Mouse (Mus musculus) T-cell, adult 2 months (primary cell): Measurements from ENCODE around the gene Dnajc5g.

Source experiments
- DNase-seq: peaks from one replicate; pipeline ENCODE4 v3.0.0; 2022; ENCODE audit warnings: low spot score

The Dnajc5g gene

GRCm38 (mm10) chr5:31105814-31106335, at the start of gene Dnajc5g:
TSS of gene Dnajc5g (plus strand) at chr5:31106285.
- DNase-seq = no peak

DNA sequence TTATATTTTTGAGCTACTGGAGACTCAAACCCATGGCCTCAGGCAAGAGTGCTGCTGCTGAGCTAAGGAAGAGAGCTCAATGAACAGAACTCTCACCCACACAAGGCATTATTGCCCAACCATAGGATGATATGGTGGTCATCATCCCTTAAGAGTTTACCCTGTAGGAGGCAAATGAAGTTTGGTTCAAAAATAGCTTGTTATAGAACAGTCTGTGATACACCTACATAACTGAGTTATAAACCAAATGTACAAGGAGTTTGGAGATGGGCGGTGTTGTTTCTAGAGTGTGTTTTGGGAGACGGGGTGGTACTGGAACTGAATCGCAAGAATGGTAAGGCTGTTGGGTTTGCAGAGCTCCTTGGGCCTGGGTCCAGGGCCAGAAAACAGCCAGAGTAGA, 36.3 kb upstream of the Dnajc5g start:
- no peak for DNase-seq

DNA sequence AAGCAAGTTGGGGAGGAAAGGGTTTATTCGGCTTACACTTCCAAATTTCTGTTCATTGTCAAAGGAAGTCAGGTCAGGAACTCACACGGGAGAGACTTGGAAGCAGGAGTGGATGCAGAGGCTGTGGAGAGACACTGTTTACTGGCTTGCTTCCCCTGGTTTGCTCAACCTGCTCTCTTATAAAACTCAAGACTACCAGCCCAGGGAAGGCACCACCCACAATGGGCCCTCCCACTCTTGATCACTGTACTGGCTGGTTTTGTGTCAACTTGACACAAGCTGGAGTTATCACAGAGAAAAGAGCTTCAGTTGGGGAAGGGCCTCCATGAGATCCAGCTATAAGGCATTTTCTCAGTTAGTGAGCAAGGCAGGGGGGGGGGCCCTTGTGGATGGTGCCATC, 35.0 kb upstream of the Dnajc5g start:
- no peak for DNase-seq

GRCm38 (mm10) chr5:31071821-31072220, 34.3 kb upstream of the Dnajc5g start:
- DNase-seq = no peak

DNA sequence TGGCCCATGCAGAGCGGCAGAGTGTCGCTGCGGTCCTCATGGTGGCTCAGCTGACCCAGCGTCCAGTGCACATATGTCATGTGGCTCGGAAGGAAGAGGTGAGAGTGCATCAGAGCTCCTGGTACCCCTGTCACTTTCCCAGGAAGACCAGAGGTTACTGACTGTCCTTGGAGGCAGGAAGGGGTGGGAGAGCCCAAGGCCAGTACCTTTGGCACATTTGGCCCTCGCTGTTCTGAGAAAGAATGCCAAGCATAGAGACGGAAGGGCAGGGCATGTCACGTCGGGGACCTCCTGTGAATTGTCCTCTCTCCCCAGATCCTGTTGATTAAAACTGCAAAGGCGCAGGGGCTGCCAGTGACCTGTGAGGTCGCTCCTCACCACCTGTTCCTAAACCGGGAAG, 32.9 kb upstream of the Dnajc5g start:
- DNase-seq = no peak

DNA sequence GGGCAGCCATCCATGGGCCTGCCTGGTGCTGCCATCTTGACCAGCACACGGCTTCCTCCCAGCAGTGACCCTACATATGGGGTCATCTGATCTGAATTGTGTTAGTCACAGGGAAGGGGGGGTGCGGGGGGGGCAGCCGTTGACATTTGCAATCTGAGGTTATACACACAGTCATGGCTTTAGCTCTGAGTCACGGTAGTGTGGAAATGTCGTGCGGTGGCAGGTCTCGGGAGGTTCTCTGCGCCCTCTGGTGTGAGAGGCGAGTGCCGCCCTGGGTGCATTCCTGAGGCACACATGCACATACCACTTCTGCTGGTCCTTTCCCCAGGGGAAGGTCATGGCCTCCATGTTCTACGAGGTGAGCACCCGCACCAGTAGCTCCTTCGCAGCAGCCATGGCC, 29.7 kb upstream of the Dnajc5g start:
- no peak for DNase-seq

DNA sequence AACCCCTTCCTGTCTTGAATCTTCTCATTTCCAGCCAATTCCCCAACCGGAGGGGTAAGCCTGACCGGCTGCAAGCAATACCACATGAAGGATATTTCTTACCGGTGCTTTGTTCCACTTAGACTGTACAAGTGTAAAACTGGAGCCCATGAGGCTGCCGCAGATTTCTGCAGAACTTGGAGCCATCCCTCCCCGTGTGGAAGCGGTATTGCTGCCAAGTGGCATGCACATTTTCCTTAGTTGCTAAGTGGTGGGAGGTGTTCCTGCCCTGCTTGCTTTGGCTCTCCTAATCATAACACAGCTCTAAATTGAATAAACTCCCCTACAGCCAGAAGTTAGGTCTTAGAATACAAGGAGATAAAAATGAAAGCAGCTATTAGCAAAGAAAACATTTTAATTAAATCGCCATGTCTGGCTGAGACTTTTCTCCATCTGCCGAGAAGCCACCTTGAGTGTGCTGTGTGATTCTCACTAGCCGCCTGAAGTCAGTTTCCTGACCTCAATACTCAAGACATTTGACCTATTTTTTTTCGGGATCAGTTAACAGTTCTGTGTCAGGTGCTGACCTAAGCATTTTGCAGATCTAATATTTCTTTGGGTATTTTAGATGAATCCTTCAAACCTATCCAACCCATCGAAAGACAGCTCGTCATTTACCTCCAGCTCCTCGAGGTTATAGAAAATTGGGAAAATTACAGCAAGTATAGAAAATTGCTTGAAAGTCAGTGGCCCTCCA, 25.9 kb upstream of the Dnajc5g start:
- no peak for DNase-seq

DNA sequence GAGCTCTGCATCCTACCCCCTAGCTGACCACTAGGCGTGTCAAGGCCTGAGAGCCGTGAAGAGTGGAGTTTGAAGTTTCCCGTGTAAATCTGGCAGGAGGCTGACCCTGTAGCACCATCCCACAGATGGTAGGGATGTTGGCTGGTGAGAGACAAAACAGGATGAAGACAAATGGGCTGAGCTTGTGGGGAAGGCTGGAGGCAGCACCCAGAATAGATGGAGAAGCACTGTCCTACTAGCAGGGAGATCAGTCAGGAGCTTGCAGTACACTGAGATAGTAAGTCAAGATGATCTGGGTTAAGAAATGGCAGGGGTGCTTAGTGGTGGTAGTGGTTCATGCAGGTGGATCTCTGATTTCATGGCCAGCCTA, 25.3 kb upstream of the Dnajc5g start:
- no peak for DNase-seq

DNA sequence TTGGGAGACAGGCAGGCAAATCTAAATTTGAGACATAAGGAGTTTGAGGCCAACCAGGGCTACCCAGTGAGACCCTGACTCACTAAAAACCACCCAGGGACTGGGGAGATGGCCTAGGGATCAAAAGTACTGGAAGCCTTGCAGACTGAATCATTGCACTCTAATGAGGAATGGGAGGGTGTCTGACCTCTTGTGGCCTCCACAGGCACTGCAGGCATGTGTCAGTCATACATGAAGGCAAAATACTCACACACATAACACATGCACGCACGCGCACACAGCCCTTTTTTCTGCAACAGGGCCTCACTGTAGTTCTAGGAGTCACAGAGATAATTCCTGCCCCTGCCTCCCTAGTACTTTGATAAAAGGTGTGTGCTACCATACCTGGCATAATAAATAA, 24.7 kb upstream of the Dnajc5g start:
- peak; percentile 36 for DNase-seq

DNA sequence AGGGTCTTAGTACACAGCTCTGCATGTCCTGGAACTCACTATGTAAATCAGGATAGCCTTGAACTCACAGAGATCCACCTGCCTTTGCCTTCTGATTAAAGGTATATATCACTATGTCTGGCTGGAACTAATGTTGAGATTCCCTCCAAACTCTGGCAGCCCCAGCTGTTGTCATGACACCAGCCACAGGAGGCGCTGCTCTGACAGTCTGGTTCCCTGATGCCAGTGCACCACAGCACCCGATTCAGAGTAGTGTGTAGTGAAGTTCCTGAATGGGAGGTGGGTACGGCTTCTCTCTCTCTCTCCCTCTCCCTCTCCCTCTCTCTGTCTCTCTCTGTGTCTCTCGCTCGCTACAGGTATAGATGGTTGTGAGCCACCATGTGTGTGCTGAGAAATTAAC, 23.7 kb upstream of the Dnajc5g start:
- peak; percentile 70 for DNase-seq

- DNase-seq = peak; percentile 46
These were observed 23.0 kb upstream of the Dnajc5g start for GRCm38 (mm10) chr5:31082935-31083625.

DNA sequence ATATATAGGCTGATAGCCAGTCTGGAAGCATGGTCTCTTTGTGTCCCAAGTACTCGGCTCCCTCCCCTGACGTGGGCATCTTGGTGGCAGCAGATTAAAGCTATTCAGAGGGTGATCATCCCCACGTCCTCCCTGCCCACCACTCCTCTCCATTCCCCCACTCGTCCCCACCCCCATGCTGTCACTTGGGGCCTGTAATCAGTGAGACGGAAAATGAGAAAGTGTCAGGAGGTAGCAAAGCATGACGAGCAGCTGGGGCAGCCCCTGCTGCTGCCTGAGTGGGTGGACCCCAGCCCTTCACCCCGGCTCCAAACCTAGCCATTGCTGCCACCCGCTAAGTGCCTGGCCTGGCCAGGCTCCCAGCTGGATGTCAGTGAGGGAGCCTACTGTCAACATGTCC, 22.1 kb upstream of the Dnajc5g start:
- no peak for DNase-seq

DNA sequence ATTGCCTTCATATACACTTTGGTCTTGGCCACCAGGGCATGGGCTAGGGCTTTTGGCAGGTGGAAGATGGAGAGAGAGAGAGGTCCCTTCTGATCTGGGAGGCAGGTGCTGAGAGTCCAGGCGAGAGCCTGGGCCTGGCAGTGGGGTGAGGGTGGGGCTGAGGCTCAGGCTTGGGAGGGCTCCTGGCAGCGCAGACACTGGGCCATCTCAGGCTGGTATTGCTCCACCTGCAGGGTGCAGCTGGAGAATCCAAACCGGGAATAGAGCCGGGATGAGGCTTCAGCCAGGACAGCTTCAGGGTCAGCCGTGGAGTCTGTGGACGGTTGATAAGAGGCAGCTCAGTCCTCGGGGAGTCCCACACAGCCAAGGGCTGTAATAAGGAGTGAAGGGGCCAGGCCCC, 19.5 kb upstream of the Dnajc5g start:
- no peak for DNase-seq

DNA sequence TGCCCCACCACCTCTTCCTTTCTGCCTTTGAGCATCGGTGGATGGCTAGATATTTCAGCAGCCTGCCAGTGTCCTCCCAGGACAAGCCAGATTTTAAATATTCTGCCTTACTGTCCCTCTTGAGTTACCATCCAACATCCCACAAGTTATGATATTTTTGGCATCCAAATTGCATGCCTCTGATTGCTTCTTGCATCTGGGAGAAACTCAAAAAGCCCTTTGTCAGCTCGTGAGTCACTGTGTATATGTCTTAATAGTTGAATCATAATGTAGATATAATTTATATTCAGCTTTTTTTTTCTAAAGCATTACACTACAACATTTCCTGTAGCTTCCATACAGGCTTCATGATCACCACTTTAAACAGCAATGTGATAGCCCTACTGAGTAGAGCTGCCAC, 19.0 kb upstream of the Dnajc5g start:
- no peak for DNase-seq

DNA sequence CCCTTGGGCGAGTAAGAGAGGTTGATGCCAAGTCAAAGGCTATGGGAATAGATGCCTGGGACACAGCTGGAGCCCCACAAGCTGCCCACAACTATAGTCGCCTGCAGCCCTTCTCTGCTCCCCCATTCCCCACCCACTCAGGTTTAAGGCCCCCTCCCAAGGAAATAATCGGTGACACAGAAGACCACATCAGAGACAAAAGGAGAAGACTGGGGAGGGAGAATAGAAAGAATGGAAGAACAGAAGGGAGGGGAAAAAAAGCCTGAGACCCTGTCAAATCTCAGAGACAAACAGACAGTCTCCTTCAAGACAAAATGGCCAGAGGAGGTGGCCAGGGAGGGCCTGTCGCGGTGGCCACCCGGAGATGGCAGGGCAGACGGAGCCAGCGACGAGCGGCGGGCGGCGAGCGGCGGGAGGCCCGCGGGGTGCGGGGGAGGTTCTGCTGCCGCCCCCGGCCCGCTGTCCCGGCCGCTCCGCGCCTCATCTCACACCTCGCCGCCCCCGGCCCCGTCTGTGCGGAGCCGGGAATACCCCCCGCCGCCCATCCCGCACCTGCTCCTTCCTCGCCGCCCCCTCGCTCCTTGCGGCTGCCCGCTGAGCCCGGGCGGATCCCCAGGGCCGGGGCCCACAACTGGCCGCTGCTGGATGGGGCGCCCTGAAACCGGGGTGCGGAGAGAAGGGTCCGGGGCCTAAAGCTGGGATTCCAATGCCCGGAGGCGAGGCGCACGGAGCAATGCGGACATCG, 13.7 kb upstream of the Dnajc5g start:
- DNase-seq = no peak

GRCm38 (mm10) chr5:31093151-31094041, 12.7 kb upstream of the Dnajc5g start:
- DNase-seq = peak; percentile 39

- peak; percentile 54 for DNase-seq
These were observed 11.8 kb upstream of the Dnajc5g start for GRCm38 (mm10) chr5:31094100-31094798.

- peak; percentile 80 for DNase-seq
These were observed 11.0 kb upstream of the Dnajc5g start for GRCm38 (mm10) chr5:31094799-31095691.

DNA sequence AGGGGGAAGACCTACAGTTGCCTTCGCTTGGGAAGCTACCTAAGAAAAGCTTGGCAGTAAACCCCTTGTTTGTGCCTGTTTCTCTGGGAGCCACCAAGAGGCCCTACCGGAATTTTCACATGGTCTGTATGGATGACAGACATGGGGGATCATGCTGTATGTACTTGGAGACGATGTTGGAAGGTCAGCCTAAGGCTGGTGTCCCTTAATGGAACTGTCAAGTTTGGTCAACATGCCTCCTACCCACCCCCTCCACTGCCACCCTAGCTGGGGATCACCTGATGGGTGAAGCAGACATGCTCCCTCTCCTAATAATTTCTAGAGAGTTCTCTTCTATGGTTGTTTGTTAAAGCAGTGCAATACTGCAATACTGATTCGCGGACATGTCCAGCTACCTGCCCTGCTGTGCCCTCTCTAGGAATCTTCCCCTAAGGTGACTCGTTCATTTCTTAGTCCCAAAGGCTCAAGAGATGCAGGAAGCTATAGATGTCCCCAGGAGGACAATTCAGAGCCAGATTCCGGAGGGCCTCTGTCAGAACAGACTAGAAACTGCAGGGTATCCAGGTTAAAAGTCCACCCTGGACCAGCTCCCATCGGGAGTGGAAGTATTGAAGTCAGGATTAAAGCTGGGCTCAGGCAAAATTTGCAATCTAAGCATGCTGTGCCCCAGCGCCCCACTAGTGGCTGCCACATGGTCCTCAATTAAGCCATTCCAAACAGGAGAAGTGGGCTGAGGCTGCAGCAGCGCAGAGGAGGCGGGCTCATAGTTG, 10.2 kb upstream of the Dnajc5g start:
- DNase-seq = no peak
